8 mouse cellular contexts compared by ENCODE assay signal in the genomic region with DNA sequence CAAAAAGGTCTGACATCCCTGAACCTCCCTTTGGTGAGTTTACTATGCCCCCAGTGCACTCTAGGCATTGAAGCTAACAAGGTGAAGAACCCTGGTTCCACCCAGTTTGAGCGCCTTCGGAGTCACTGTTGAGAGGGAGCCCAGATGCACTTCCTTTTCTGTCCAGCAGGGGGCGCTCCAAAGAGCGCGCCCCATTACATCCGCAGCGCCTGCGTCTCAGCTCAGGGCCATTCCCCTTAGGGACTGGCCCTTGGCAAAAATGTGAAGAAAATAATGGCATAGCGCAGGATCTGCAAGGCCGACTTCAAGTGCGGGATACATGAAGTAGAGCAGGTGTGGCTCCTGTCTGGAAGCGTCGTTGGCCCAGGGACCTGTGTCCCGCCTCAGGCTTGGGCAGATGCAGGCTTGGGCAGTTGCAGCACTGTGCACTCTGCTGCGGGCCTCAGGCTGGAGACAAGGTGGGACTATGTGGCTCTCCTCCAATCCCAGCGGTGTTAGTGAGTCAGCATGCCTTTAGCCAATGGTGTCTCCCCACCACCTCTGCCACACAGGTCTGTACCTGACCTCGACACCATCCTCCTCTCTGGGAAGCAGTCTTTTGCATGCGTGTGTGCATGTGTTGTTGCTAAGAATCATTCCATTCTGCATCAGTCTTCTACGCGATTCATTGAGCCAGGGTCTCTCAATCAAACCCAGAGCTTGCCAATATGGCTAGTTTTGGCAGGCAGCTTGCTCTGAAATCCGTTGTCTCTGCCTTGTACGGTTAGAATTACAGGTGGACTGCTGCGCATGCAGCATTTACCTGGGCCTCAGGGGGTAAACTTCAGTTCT. TPM values are rescaled to one million over a fixed set of nuclear protein-coding genes. Genes with fewer than 3 reads are reported as not detected.
DNase-seq lines count a peak whose midpoint lies in the region; ATAC-seq and TF ChIP-seq lines count a peak whose summit lies in the region.

No protein-coding gene starts in this region.

- H3K4me1 ChIP-seq in embryonic facial prominence, embryonic 10.5 days: peaks cover 28% of the 10 kb centered on the region
- no peaks in the 10 kb centered on the region for H3K4me1 ChIP-seq in kidney, adult 2 months (ENCODE audit: control insufficient read depth, insufficient read depth, low read length)
- peaks cover 13% of the 10 kb centered on the region for H3K4me1 ChIP-seq in limb, embryonic 13.5 days
- H3K4me1 ChIP-seq in midbrain, embryonic 14.5 days (ENCODE audit: control insufficient read depth, insufficient read depth, low read length): peaks cover 13% of the 10 kb centered on the region; the same call in 1 of the 2 replicates

- peak; percentile 86 for TF ChIP-seq CTCF in kidney, adult 2 months (conservative IDR thresholded peaks at IDR 0.05; ENCODE audit: insufficient read depth, insufficient read length, low read depth, low read length)

- no peak for TF ChIP-seq POLR2A in kidney, adult 2 months (IDR thresholded peaks at IDR 0.05; ENCODE audit: low read depth, low read length)

- no peaks in the 10 kb centered on the region for H3K9me3 ChIP-seq in embryonic facial prominence, embryonic 10.5 days
- H3K9me3 ChIP-seq in limb, embryonic 13.5 days: no peaks in the 10 kb centered on the region
- H3K9me3 ChIP-seq in midbrain, embryonic 14.5 days (ENCODE audit: control insufficient read depth, low read length): no peaks in the 10 kb centered on the region

- no peak overlapping the region for H3K27ac ChIP-seq in embryonic facial prominence, embryonic 10.5 days (replicated peaks)
- no peak overlapping the region for H3K27ac ChIP-seq in kidney, adult 2 months (ENCODE audit: insufficient read depth, low read depth, low read length)
- no peak overlapping the region for H3K27ac ChIP-seq in limb, embryonic 13.5 days
- H3K27ac ChIP-seq in midbrain, embryonic 14.5 days (replicated peaks; ENCODE audit: low read depth, low read length): peak overlapping the region; percentile 20; the same call in 1 of the 2 replicates

- H3K4me2 ChIP-seq in limb, embryonic 13.5 days (replicated peaks): peak overlapping the region; percentile 49
- H3K4me2 ChIP-seq in midbrain, embryonic 14.5 days (ENCODE audit: low read length): peak overlapping the region; percentile 42

- WGBS in embryonic facial prominence, embryonic 10.5 days: 20% methylated on average over 23 of the region's 23 CpGs
- 26% methylated on average over 23 of the region's 23 CpGs for WGBS in kidney, adult 2 months
- 17% methylated on average over 23 of the region's 23 CpGs for WGBS in limb, embryonic 13.5 days
- 19% methylated on average over 23 of the region's 23 CpGs for WGBS in midbrain, embryonic 14.5 days

- peak; percentile 60 for DNase-seq in 416B (ENCODE audit: low read depth)
- peak; percentile 88 for DNase-seq in adrenal gland, postnatal 10 days
- peak; percentile 79 for DNase-seq in embryonic facial prominence, embryonic 10.5 days (ENCODE audit: low spot score)
- peak; percentile 46 to 68 for DNase-seq in heart, adult 9 months (ENCODE audit: low spot score in 2 of 2)
- peak; percentile 70 for DNase-seq in kidney, adult 2 months
- peak; percentile 82 for DNase-seq in midbrain, embryonic 14.5 days
- DNase-seq in spleen, postnatal 14 days (ENCODE audit: low spot score in 2 of 2): peak; percentile 65 to 76

- no peak overlapping the region for H3K9ac ChIP-seq in limb, embryonic 13.5 days
- no peak overlapping the region for H3K9ac ChIP-seq in midbrain, embryonic 14.5 days (replicated peaks; ENCODE audit: low read length)

- H3K36me3 ChIP-seq in embryonic facial prominence, embryonic 10.5 days (replicated peaks): no peaks in the 10 kb centered on the region
- no peaks in the 10 kb centered on the region for H3K36me3 ChIP-seq in kidney, adult 2 months (ENCODE audit: control insufficient read depth, insufficient read depth, low read length)
- H3K36me3 ChIP-seq in limb, embryonic 13.5 days: no peaks in the 10 kb centered on the region
- no peaks in the 10 kb centered on the region for H3K36me3 ChIP-seq in midbrain, embryonic 14.5 days (ENCODE audit: control insufficient read depth, insufficient read depth, low read length)

- H3K4me3 ChIP-seq in embryonic facial prominence, embryonic 10.5 days: peak overlapping the region; percentile 41
- H3K4me3 ChIP-seq in kidney, adult 2 months (ENCODE audit: insufficient read depth, low read depth, low read length): no peak overlapping the region
- H3K4me3 ChIP-seq in limb, embryonic 13.5 days: 0 out of 2 replicates have a peak overlapping the region, but pooled peaks have one; percentile 7
- H3K4me3 ChIP-seq in midbrain, embryonic 14.5 days (replicated peaks; ENCODE audit: low read depth, low read length): peak overlapping the region; percentile 18; the same call in 1 of the 2 replicates

- peaks cover 24% of the 10 kb centered on the region for H3K27me3 ChIP-seq in embryonic facial prominence, embryonic 10.5 days (replicated peaks; ENCODE audit: low read depth, poor library complexity, severe bottlenecking)
- H3K27me3 ChIP-seq in kidney, adult 2 months (replicated peaks; ENCODE audit: control insufficient read depth, insufficient read depth, low read length): no peaks in the 10 kb centered on the region
- H3K27me3 ChIP-seq in limb, embryonic 13.5 days: peaks cover 3% of the 10 kb centered on the region; the same call in 1 of the 2 replicates
- H3K27me3 ChIP-seq in midbrain, embryonic 14.5 days (ENCODE audit: control insufficient read depth, insufficient read depth, low read length): no peaks in the 10 kb centered on the region

- peak; percentile 70; the same call in 1 of the 2 replicates for ATAC-seq in limb, embryonic 13.5 days (ENCODE audit: low FRiP score, low read depth)
- no peak for ATAC-seq in midbrain, embryonic 14.5 days (ENCODE audit: low FRiP score, low TSS enrichment)

RNA-seq across cellular contexts. Expression of a gene that starts 0.8 kb away (rescaled TPM):
- not detected for total RNA-seq in adrenal gland, postnatal 10 days (2021)
- polyA plus RNA-seq in embryonic facial prominence, embryonic 10.5 days (2016; fragmentation: Nextera tagmentation; extraction: Ambion mirVana): not detected in 2 replicates
- polyA plus RNA-seq in kidney, adult 2 months (2012; rRNA removed): not detected in 2 replicates
- polyA plus RNA-seq in limb, embryonic 13.5 days (2015; fragmentation: Nextera tagmentation; extraction: Ambion mirVana): not detected in 2 replicates
- 0.49 and 0.70 TPM in 2 replicates for polyA plus RNA-seq in midbrain, embryonic 14.5 days (2014; fragmentation: Nextera tagmentation; extraction: Ambion mirVana)

RNA-seq across cellular contexts. Expression of a gene that starts 5.8 kb away (rescaled TPM):
- total RNA-seq in adrenal gland, postnatal 10 days (2021): 10 to 100 TPM; 20.8 to 29.8 TPM
- polyA plus RNA-seq in embryonic facial prominence, embryonic 10.5 days (2016; fragmentation: Nextera tagmentation; extraction: Ambion mirVana): 12.0 and 12.4 TPM in 2 replicates
- polyA plus RNA-seq in kidney, adult 2 months (2012; rRNA removed): 10.3 and 10.8 TPM in 2 replicates
- 10.3 and 12.1 TPM in 2 replicates for polyA plus RNA-seq in limb, embryonic 13.5 days (2015; fragmentation: Nextera tagmentation; extraction: Ambion mirVana)
- polyA plus RNA-seq in midbrain, embryonic 14.5 days (2014; fragmentation: Nextera tagmentation; extraction: Ambion mirVana): 26.1 and 26.9 TPM in 2 replicates

RNA-seq across cellular contexts. Expression of a gene that starts 39.8 kb away (rescaled TPM):
- 10 to 100 TPM; 11.1 to 14.4 TPM for total RNA-seq in adrenal gland, postnatal 10 days (2021)
- 5.5 and 6.1 TPM in 2 replicates for polyA plus RNA-seq in embryonic facial prominence, embryonic 10.5 days (2016; fragmentation: Nextera tagmentation; extraction: Ambion mirVana)
- 18.0 and 19.1 TPM in 2 replicates for polyA plus RNA-seq in kidney, adult 2 months (2012; rRNA removed)
- 4.0 and 5.1 TPM in 2 replicates for polyA plus RNA-seq in limb, embryonic 13.5 days (2015; fragmentation: Nextera tagmentation; extraction: Ambion mirVana)
- 0.61 and 0.63 TPM in 2 replicates for polyA plus RNA-seq in midbrain, embryonic 14.5 days (2014; fragmentation: Nextera tagmentation; extraction: Ambion mirVana)

RNA-seq across cellular contexts. Expression of a gene that starts 56.3 kb away (rescaled TPM):
- total RNA-seq in adrenal gland, postnatal 10 days (2021): 1 to 10 TPM; 3.0 to 5.1 TPM
- polyA plus RNA-seq in embryonic facial prominence, embryonic 10.5 days (2016; fragmentation: Nextera tagmentation; extraction: Ambion mirVana): 5.9 and 6.5 TPM in 2 replicates
- polyA plus RNA-seq in kidney, adult 2 months (2012; rRNA removed): 9.9 and 12.0 TPM in 2 replicates
- polyA plus RNA-seq in limb, embryonic 13.5 days (2015; fragmentation: Nextera tagmentation; extraction: Ambion mirVana): 2.3 and 2.9 TPM in 2 replicates
- polyA plus RNA-seq in midbrain, embryonic 14.5 days (2014; fragmentation: Nextera tagmentation; extraction: Ambion mirVana): 5.4 and 6.0 TPM in 2 replicates
